Mouse (Mus musculus) stomach, postnatal 0 days (tissue): ENCODE data around the gene Lef1.

Experiments
- CTCF ChIP-seq: IDR thresholded peaks from 2 replicates; pipeline ENCODE4 v1.5.1; 2016; ENCODE audit warnings: antibody characterized with exemption, low read depth, mild to moderate bottlenecking, moderate library complexity
- EP300 ChIP-seq: optimal IDR thresholded peaks from 2 replicates; pipeline ENCODE3; 2016; ENCODE audit warnings: antibody characterized with exemption

- TF ChIP-seq CTCF (peak; percentile 10; the same call in 1 of the 2 replicates), EP300 (no peak)
Measured at GRCm38 (mm10) chr3:131110191-131111150, at the start of gene Lef1.
